Mouse (Mus musculus): ENCODE measurements at regions not wholly inside any gene's neighbourhood (a gene's known extent, or its start where the extent isn't known, plus 50 kb on each side); places are given as distances from the start of the nearest gene placed in this dataset.

DNA sequence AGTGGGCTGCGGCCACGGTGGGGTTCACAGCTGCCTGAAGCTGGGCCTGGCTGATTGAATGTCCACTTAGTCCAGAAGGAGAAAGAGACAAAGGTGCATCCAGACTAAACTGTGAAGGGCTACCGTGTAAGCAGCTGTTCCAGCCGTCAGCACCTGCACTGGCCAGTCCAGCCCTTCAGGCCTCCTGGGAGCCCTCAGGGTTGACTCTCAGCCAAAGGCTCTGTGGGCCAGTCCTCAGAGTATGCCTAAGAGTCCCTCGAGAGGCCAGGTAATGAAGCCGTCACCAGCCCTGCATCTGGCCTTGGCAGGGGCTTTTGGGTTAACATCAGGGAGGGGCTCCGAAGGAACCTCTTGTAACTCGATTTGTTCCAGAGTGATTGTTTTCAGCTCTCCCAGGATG lies 187.4 kb downstream of the Gpd2 start:
- Histone ChIP-seq H3K36me3 (ENCODE audit: control insufficient read depth, insufficient read depth, low read length) (no peaks in the 10 kb centered on the region), H3K4me2 (ENCODE audit: low read length) (no peak overlapping the region), H3K9ac (ENCODE audit: low read depth, low read length) (no peak overlapping the region), H3K4me3 (ENCODE audit: low read depth, low read length) (no peak overlapping the region), H3K27ac (ENCODE audit: low read length) (no peak overlapping the region), H3K27me3 (ENCODE audit: control insufficient read depth, insufficient read depth, low read depth, low read length) (no peaks in the 10 kb centered on the region), H3K4me1 (ENCODE audit: control insufficient read depth, insufficient read depth, low read length) (no peaks in the 10 kb centered on the region), H3K9me3 (replicated peaks; ENCODE audit: control insufficient read depth, low read length, poor library complexity, severe bottlenecking) (peaks cover 5% of the 10 kb centered on the region; the same call in 1 of the 2 replicates)
- WGBS = 88% methylated on average over 8 of the region's 8 CpGs
- ATAC-seq = no peak

DNA sequence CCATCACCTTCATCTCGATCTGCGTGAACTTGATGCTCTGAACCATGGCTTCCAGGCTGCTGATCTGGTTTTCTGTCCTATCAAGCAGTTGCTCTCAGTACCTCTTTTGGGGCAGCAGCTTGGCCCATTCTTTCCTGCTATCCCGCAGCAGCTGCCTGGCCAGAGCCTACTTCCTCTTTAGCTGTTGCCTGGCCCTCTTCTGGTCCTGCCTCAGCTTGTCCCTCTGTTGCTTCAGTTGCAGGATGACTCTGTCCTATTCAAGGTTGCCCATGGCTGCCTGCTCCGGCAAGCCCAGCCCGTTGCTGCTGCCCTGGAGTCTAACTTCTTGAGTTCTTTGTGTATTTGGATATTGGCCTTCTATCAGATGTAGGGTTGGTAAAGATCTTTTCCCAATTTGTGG lies 188.0 kb downstream of the Gpd2 start:
- no peak for ATAC-seq
- H3K9ac ChIP-seq (ENCODE audit: low read depth, low read length) = no peak overlapping the region
- no peak overlapping the region for H3K27ac ChIP-seq (ENCODE audit: low read length)
- no peaks in the 10 kb centered on the region for H3K27me3 ChIP-seq (ENCODE audit: control insufficient read depth, insufficient read depth, low read depth, low read length)
- no peaks in the 10 kb centered on the region for H3K36me3 ChIP-seq (ENCODE audit: control insufficient read depth, insufficient read depth, low read length)
- H3K9me3 ChIP-seq (replicated peaks; ENCODE audit: control insufficient read depth, low read length, poor library complexity, severe bottlenecking) = peaks cover 5% of the 10 kb centered on the region; the same call in 1 of the 2 replicates
- H3K4me1 ChIP-seq (ENCODE audit: control insufficient read depth, insufficient read depth, low read length) = no peaks in the 10 kb centered on the region
- H3K4me2 ChIP-seq (ENCODE audit: low read length) = no peak overlapping the region
- 89% methylated on average over 5 of the region's 5 CpGs for WGBS
- H3K4me3 ChIP-seq (ENCODE audit: low read depth, low read length) = no peak overlapping the region

DNA sequence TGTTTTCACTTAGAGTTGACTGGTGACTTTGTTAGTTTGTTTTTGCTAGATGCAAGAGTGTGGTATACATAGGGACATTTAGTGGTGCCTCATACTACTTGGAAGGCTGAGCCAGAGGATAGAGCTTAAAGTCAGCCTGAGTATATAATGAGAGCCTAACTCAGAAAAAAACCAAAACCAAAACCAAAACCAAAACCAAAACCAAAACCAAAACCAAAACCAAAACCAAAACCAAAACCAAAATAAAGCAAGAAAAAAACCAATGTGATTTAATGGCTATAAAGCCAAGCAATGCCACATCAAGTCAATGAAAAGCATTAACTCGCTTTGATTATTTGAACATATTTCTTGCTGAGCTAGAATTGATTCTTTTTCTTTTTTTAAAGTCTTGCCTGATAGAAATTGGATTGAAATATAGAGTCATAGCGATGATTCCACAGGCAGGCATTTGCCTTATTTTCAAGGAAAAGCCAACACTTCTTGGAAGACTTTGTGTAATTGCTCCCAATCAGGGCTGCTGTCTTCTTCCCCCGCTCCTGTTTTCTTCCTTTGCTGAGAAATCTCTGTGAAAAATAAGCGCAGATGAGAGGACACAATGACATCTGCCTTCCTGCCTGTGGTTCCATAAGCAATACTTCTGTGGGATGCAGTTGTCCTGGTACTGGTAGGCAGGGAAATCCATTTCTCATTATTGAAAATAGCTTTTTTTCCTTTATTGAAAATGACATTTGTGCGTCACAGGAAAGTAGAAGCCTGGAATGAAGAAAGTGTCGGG lies 213.7 kb downstream of the Gpd2 start:
- H3K4me2 ChIP-seq (ENCODE audit: low read length) = no peak overlapping the region
- H3K27me3 ChIP-seq (ENCODE audit: control insufficient read depth, insufficient read depth, low read depth, low read length) = no peaks in the 10 kb centered on the region
- H3K9me3 ChIP-seq (replicated peaks; ENCODE audit: control insufficient read depth, low read length, poor library complexity, severe bottlenecking) = no peaks in the 10 kb centered on the region
- 90% methylated on average over 6 of the region's 6 CpGs for WGBS
- no peak overlapping the region for H3K27ac ChIP-seq (ENCODE audit: low read length)
- no peaks in the 10 kb centered on the region for H3K4me1 ChIP-seq (ENCODE audit: control insufficient read depth, insufficient read depth, low read length)
- H3K36me3 ChIP-seq (ENCODE audit: control insufficient read depth, insufficient read depth, low read length) = no peaks in the 10 kb centered on the region
- H3K9ac ChIP-seq (ENCODE audit: low read depth, low read length) = no peak overlapping the region
- no peak for ATAC-seq
- no peak overlapping the region for H3K4me3 ChIP-seq (ENCODE audit: low read depth, low read length)

DNA sequence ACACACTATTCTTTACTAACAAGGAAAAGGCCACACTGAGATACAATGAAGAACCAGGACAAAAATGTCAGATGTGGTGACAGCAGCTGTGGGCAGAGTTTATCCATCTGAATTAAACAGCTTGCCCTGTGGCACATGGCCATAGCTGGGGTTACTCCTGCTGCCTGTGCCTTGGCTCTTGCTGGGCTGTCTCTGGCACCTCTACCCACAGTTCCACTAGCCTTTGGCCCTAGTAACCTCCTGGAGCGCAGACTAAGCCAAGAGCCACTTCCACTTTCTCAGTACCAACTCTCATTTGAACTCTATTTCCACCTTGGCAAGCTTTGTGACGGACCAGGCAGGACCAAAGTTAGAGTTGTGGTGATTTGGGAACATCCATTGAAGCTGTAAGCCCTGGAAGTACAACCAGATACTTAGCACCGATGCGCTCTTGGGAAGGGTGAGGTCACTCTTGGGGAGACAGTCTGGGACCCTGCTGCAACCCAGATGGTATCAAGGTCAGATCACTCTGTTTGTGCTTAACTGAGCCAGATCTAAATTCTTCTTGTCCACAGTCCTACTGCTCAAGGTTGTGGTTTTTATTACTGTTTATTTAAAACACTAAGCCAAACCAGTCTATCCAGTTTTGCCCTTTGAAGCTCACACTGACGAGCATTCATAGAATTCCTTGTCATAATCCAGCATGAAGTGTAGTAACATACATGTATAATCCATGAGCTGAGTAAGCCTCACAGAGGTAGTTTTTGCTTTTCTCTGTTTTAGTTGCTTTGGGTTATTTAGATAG lies 216.7 kb downstream of the Gpd2 start:
- H3K27me3 ChIP-seq (ENCODE audit: control insufficient read depth, insufficient read depth, low read depth, low read length) = no peaks in the 10 kb centered on the region
- 93% methylated on average over 5 of the region's 5 CpGs for WGBS

DNA sequence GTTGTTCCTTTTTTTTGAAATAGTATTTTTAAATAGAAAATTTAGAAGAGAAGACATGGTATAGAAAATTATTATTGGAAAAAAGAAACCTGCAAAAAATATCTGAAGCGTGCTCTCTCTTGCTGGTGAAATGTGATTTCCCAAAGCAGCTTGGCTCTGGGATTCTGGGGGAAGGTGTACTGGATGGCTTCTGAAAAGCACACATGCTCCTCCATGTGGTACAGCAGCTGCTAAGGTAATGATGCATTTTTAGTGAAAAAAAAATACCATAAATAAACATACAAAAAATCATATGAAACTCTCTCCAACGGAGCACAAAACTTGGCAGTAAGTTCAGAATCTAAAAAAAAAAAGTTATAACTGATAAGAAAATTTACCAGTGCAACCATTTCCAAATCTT lies 222.5 kb downstream of the Gpd2 start:
- Histone ChIP-seq H3K4me1 (ENCODE audit: control insufficient read depth, insufficient read depth, low read length) (no peaks in the 10 kb centered on the region), H3K9me3 (replicated peaks; ENCODE audit: control insufficient read depth, low read length, poor library complexity, severe bottlenecking) (no peaks in the 10 kb centered on the region), H3K27me3 (ENCODE audit: control insufficient read depth, insufficient read depth, low read depth, low read length) (no peaks in the 10 kb centered on the region), H3K27ac (ENCODE audit: low read length) (no peak overlapping the region), H3K9ac (ENCODE audit: low read depth, low read length) (no peak overlapping the region), H3K36me3 (ENCODE audit: control insufficient read depth, insufficient read depth, low read length) (no peaks in the 10 kb centered on the region), H3K4me2 (ENCODE audit: low read length) (no peak overlapping the region), H3K4me3 (ENCODE audit: low read depth, low read length) (no peak overlapping the region)
- no peak for ATAC-seq
- WGBS = 92% methylated on average over 2 of the region's 2 CpGs

More for the DNA sequence above, 216.7 kb downstream of the Gpd2 start:
- H3K4me3 ChIP-seq (ENCODE audit: low read depth, low read length) = no peak overlapping the region
- no peak for ATAC-seq
- H3K27ac ChIP-seq (ENCODE audit: low read length) = no peak overlapping the region
- H3K9ac ChIP-seq (ENCODE audit: low read depth, low read length) = no peak overlapping the region
- no peaks in the 10 kb centered on the region for H3K4me1 ChIP-seq (ENCODE audit: control insufficient read depth, insufficient read depth, low read length)
- H3K36me3 ChIP-seq (ENCODE audit: control insufficient read depth, insufficient read depth, low read length) = no peaks in the 10 kb centered on the region
- no peak overlapping the region for H3K4me2 ChIP-seq (ENCODE audit: low read length)
- H3K9me3 ChIP-seq (replicated peaks; ENCODE audit: control insufficient read depth, low read length, poor library complexity, severe bottlenecking) = no peaks in the 10 kb centered on the region

DNA sequence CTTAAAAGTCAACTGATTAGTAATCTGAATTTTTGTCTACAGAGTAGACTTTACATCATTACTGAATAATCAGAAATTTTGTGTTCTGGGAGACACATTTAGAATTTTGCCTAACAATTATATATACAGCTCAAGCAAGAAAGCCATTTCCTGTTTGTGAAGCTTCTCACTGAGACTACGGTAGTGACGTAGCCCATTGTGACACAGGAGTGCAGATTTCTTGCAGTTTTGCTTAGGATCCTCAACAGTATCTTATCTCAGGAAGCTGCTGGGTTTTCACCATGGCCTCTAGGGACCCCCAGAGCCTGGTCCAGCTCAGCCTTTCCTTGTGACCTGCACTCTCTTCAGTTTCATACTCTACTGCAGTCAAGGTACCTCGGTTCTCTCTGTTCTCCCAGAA lies 236.4 kb downstream of the Gpd2 start:
- Histone ChIP-seq H3K9me3 (replicated peaks; ENCODE audit: control insufficient read depth, low read length, poor library complexity, severe bottlenecking) (no peaks in the 10 kb centered on the region), H3K9ac (ENCODE audit: low read depth, low read length) (no peak overlapping the region), H3K36me3 (ENCODE audit: control insufficient read depth, insufficient read depth, low read length) (no peaks in the 10 kb centered on the region), H3K4me2 (ENCODE audit: low read length) (no peak overlapping the region), H3K4me1 (ENCODE audit: control insufficient read depth, insufficient read depth, low read length) (no peaks in the 10 kb centered on the region), H3K27me3 (ENCODE audit: control insufficient read depth, insufficient read depth, low read depth, low read length) (no peaks in the 10 kb centered on the region), H3K27ac (ENCODE audit: low read length) (no peak overlapping the region), H3K4me3 (ENCODE audit: low read depth, low read length) (no peak overlapping the region)
- no peak for ATAC-seq
- 92% methylated on average over 3 of the region's 3 CpGs for whole genome bisulfite sequencing

DNA sequence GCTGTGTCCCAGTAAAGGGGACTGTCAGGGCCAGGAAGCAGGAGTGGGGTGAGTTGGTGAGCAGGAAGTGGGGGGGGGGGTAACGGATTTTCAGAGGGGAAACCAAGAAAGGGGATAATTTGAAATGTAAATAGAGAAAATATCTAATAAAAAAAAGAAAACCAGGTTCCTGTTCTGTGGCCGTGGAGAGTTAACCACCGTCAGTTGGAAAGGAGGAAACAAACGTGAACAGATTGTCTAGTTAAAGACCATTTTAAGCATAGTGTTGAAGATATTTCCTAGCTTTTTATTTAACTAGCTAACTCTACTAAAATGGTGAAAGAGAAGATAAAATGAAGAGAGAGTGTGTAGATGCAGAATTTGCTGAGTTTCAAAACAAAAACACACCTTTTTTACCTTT lies 254.7 kb downstream of the Gpd2 start:
- ATAC-seq = no peak
- 83% methylated on average over 4 of the region's 4 CpGs for WGBS

DNA sequence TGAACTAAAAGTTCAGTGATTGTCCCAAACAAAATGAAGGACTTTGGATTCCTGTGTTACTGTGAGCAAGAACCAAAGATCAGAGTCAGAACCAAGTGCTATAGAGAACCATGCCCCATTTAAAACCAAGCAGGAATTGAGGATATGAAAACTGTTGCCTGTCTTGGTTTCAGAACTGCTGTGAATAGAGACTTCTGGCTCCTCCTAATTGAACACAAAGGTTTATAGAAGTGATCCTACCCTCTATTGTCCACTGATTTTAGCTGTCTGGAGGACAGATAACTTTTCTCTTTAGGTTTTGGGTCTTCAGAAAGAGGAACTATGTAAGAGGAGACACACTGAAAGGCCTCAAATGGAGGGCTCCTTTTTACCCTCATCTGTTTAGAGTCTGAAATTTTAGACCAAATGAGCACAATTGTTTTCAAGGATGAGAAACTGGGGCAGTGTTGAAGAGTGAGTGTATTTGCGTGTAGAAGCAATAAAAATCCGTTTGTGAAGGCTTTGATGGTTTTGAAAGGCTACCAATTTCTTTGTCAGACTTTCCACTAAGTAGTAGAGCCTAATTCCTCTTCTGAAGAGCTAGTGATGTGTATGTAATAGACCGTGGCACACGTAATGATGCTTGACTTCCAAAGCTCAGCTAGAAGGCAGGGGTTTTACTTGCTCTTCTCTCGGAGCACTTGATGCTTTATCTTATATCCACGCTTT lies 255.6 kb downstream of the Gpd2 start:
- H3K27me3 ChIP-seq (ENCODE audit: control insufficient read depth, insufficient read depth, low read depth, low read length) = no peaks in the 10 kb centered on the region

More for the DNA sequence above, 254.7 kb downstream of the Gpd2 start:
- no peak overlapping the region for H3K4me2 ChIP-seq (ENCODE audit: low read length)
- peaks cover 2% of the 10 kb centered on the region; the same call in 1 of the 2 replicates for H3K4me1 ChIP-seq (ENCODE audit: control insufficient read depth, insufficient read depth, low read length)
- no peaks in the 10 kb centered on the region for H3K9me3 ChIP-seq (replicated peaks; ENCODE audit: control insufficient read depth, low read length, poor library complexity, severe bottlenecking)
- no peaks in the 10 kb centered on the region for H3K27me3 ChIP-seq (ENCODE audit: control insufficient read depth, insufficient read depth, low read depth, low read length)
- no peak overlapping the region for H3K9ac ChIP-seq (ENCODE audit: low read depth, low read length)
- no peaks in the 10 kb centered on the region for H3K36me3 ChIP-seq (ENCODE audit: control insufficient read depth, insufficient read depth, low read length)
- no peak overlapping the region for H3K27ac ChIP-seq (ENCODE audit: low read length)
- no peak overlapping the region for H3K4me3 ChIP-seq (ENCODE audit: low read depth, low read length)

More for the DNA sequence above, 255.6 kb downstream of the Gpd2 start:
- Histone ChIP-seq H3K4me1 (ENCODE audit: control insufficient read depth, insufficient read depth, low read length) (peaks cover 2% of the 10 kb centered on the region; the same call in 1 of the 2 replicates), H3K4me3 (ENCODE audit: low read depth, low read length) (no peak overlapping the region), H3K36me3 (ENCODE audit: control insufficient read depth, insufficient read depth, low read length) (no peaks in the 10 kb centered on the region), H3K4me2 (ENCODE audit: low read length) (no peak overlapping the region), H3K9me3 (replicated peaks; ENCODE audit: control insufficient read depth, low read length, poor library complexity, severe bottlenecking) (no peaks in the 10 kb centered on the region), H3K9ac (ENCODE audit: low read depth, low read length) (no peak overlapping the region), H3K27ac (ENCODE audit: low read length) (no peak overlapping the region)
- WGBS = 41% methylated on average over 6 of the region's 6 CpGs
- no peak for ATAC-seq

Data from midbrain, embryonic 16.5 days (tissue).